Mouse (Mus musculus) cerebellum, adult 2 months (tissue): ENCODE measurements around the gene Eif6. TPM values are rescaled to one million over a fixed set of nuclear protein-coding genes. Genes with fewer than 3 reads are reported as not detected.

Experiments used
- DNase-seq, 2 experiments: peaks; one replicate each; pipeline ENCODE4 v3.0.0; 2021
- H3K27ac ChIP-seq: fragments of 200-500 bp; 2 replicates; pipeline ENCODE4 v1.5.1; 2012; ENCODE audit warnings: low read length, control low read depth, inconsistent platforms; ENCODE audit not compliant: insufficient read depth
- H3K27me3 ChIP-seq: fragments of 200-500 bp; 2 replicates; pipeline ENCODE4 v1.6.1; 2012; ENCODE audit warnings: inconsistent platforms, mild to moderate bottlenecking, low read length, moderate library complexity; ENCODE audit not compliant: control insufficient read depth, insufficient read depth
- H3K4me1 ChIP-seq: fragments of 200-500 bp; 2 replicates; pipeline ENCODE4 v1.6.1; 2011; ENCODE audit warnings: low read length; ENCODE audit not compliant: control insufficient read depth, insufficient read depth
- H3K4me3 ChIP-seq: fragments of 200-500 bp; replicated peaks from 2 replicates; pipeline ENCODE3; 2011; ENCODE audit warnings: mild to moderate bottlenecking, low read depth, low read length, control low read depth; ENCODE audit not compliant: insufficient read depth
- CTCF ChIP-seq: fragments of 200-500 bp; IDR thresholded peaks from 2 replicates; pipeline ENCODE4 v1.5.1; 2011; ENCODE audit warnings: low read depth, mild to moderate bottlenecking, control low read depth, low read length, moderate library complexity, borderline replicate concordance; ENCODE audit not compliant: insufficient read depth
- POLR2A ChIP-seq: fragments of 200-500 bp; IDR thresholded peaks from 2 replicates; pipeline ENCODE4 v1.6.1; 2011; ENCODE audit warnings: low read length, control low read depth, borderline replicate concordance; ENCODE audit not compliant: insufficient read depth
- WGBS: fragments of 180-500 bp; shearing (Covaris S2); methylation state at CpG from one replicate; pipeline ENCODE4 v1.1.7; 2018; 5-methylcytosine and 5-hydroxymethylcytosine counted together
- polyA plus RNA-seq: library from polyadenylated mRNA; depleted of rRNA; stranded (reverse); fragments of >200 nt; gene quantifications from 2 replicates; pipeline ENCODE4 v1.2.3, GENCODE M21; 2012

The Eif6 gene
- polyA plus RNA-seq, 1 experiment, result 84.9 TPM

DNA sequence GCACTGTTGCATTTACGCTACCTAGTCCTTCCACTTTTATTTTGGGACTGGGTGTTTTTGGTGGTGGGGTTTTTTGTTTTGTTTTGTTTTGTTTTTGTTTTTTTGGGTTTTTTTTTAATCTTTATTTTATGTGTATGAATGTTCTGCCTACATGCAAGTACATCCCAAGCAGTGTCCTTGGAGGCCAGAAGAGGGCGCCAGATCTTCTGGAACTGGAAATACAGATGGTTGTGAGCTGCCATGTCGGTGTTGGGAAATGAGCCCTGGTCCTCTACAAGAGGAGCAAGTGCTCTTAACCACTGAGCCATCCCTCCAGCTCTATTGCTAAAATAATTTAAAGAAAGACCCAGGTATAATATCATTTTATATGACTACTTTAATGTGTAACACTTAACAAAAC lies 24.0 kb downstream of the Eif6 start:
- DNase-seq, result no peak
- Histone ChIP-seq H3K27me3 (no peaks in the 10 kb centered on the region), H3K4me3 (no peak overlapping the region), H3K27ac (no peak overlapping the region; the same call in 1 of the 2 replicates), H3K4me1 (peaks cover 54% of the 10 kb centered on the region)
- TF ChIP-seq CTCF, result peak; percentile 44; the same call in 1 of the 2 replicates
- no peak for TF ChIP-seq POLR2A
- WGBS, result 55% methylated on average over 3 of the region's 3 CpGs

DNA sequence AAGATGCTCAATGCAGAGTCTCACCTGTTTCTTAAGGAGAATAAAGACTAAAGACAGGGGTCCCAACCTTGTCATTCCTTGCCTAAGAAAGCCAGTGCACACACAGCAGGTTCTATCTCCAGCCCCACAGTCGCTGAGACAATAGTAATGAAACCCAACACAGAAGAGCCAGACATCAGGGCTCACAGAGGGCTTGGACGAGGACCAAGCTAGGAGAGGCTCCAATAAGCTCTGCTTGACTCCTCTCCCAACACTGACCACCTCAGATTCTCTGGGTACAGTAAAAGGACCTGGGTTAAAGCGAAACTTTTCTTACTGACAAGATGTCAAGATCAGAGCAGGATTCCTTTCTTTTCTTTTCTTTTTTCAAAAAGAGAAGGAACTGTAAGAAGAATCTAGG lies 28.1 kb downstream of the Eif6 start:
- H3K4me3 ChIP-seq, result no peak overlapping the region
- H3K27me3 ChIP-seq, result no peaks in the 10 kb centered on the region
- TF ChIP-seq POLR2A (no peak), CTCF (no peak)
- WGBS, result 10% methylated on average over 3 of the region's 3 CpGs
- H3K27ac ChIP-seq, result peak overlapping the region; percentile 93
- DNase-seq, result no peak
- H3K4me1 ChIP-seq, result peaks cover 48% of the 10 kb centered on the region

DNA sequence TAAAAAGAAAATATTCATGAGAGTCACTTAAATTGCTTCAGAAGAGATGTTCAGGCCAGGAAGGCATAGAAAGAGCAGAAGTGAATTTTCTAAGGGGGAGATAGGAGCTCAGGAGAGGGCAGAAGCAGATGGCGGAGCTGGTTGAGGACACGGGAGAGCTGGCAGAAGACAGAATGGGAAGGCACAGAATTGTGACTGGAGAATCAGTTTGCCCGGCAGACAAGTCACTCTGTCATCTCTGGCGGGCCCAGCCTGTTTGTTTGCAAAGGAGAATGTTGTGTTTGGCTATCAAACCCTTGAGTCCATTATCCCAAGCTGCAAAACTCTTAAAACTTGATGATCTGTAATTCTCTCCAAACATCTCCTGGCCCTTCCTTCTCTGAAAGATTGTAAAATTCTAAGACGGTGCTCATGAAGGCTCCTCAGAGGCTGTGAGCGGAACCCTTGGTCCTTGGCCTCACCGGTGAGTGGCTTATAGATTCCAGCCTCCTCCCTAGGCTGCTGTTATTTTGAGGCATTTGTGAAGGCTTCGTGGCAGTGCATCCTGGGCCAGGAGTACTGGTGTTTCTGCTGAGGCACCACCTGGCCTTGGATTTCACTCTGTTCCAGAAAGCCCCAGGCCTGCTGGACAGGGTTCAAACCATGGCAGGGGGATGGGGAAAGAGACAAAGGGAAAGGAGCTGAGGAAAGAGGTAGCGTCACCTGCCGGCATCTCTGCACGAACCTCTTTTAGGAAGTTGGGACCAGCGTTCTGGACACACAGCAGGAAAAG lies 31.9 kb downstream of the Eif6 start:
- Histone ChIP-seq H3K27me3 (no peaks in the 10 kb centered on the region), H3K4me1 (peaks cover 76% of the 10 kb centered on the region), H3K27ac (peak overlapping the region; percentile 81), H3K4me3 (no peak overlapping the region)
- DNase-seq, result peak; percentile 99
- TF ChIP-seq POLR2A (peak; percentile 38; the same call in 1 of the 2 replicates), CTCF (peak; percentile 64; the same call in 1 of the 2 replicates)
- WGBS, result 14% methylated on average over 12 of the region's 12 CpGs

DNA sequence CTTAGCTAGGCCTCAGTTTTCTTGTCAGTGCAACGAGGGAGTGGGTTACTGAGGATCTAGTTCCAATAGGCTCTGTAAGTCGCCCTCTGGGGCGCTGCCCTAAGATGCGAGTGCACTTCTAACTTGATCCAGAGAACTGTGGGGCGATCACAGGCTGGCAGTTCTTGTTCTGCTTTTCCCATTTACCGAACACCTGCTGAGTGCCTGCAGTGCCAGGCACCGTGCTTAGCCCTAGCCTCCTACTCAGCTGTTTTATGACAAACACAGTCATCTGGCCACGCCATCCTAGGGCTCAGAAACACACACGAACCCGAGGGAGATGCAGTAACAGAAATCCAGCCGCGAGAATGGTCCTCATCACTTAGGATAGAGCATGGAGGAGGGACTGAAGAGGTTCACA lies 33.8 kb downstream of the Eif6 start:
- TF ChIP-seq POLR2A (no peak), CTCF (no peak)
- H3K27me3 ChIP-seq, result no peaks in the 10 kb centered on the region
- DNase-seq, result peak in 1 of 2 experiments; percentile 56
- peak overlapping the region; percentile 72 for H3K27ac ChIP-seq
- peaks cover 66% of the 10 kb centered on the region for H3K4me1 ChIP-seq
- 12% methylated on average over 12 of the region's 12 CpGs for WGBS
- H3K4me3 ChIP-seq, result no peak overlapping the region

DNA sequence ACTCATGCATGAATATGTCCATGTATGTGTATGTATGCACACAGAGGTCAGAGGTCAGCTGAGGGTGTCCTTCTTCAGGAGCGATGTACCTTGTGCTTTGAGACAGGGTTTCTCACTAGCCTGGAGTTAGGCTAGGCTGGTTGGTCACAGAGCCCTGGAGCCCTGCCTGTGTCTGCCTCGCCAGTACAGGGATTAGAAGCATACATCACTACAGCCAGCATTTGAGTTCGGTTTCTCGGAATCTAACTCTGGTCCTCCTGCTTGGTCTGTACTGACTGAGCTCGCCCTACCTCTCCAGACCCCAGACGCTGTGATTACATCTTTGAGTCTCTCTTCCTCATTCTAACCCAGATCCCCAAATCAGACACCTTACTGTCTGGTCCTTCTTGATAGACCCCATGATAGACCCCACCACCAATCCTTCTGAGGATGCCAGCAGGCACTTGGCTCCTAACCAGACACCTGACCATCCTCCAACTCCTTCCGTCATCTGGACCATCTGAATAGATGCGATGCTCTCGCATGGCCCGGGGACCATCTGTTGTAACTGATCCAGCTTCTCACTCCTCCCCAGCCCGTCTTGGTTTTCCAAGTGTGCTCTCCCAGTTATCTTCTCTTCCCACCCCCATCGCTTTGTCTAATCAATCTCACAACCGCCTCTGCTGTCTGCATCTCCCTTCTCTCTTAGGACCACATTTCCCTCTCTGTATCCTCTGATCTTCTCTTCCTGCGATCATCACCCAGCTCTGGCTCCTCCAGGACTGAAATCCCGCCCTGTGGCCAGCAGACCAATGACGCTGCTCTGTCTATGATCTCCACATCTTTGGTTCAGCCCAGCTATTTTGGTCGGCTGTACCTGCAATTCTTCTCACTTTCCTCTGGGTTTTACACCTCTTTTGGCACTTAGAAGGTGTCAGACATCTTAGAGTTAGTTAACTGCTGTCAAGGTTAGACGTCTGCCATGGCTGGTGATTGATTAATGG lies 38.5 kb downstream of the Eif6 start:
- Histone ChIP-seq H3K27me3 (no peaks in the 10 kb centered on the region), H3K27ac (peak overlapping the region; percentile 57), H3K4me3 (no peak overlapping the region), H3K4me1 (peaks cover 59% of the 10 kb centered on the region)
- DNase-seq, result peak; percentile 63 to 65
- 11% methylated on average over 18 of the region's 18 CpGs for WGBS
- TF ChIP-seq CTCF, result no peak
- no peak for TF ChIP-seq POLR2A

DNA sequence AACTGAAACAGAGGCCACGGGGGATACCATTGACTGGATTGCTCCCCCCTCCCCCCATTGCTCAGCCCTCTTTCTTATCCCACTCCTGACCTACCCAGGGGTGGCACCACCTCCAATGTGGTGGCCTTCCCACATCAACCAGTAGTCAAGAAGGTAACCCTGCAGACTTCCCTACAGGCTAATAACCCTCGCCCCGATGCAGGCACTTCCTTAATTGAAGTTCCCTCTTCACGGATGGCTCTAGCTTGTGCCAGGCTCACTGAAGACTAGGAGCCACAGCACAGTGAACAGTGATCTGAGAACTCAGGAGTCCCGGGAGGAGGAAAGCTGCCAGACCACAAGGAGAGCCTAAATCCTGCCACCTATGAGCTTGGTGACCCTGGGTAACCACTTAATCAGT lies 39.8 kb downstream of the Eif6 start:
- DNase-seq, result peak; percentile 36 to 44
- no peaks in the 10 kb centered on the region for H3K27me3 ChIP-seq
- H3K27ac ChIP-seq, result peak overlapping the region; percentile 78
- TF ChIP-seq CTCF (no peak), POLR2A (no peak)
- no peak overlapping the region for H3K4me3 ChIP-seq
- WGBS, result 32% methylated on average over 5 of the region's 5 CpGs
- peaks cover 56% of the 10 kb centered on the region for H3K4me1 ChIP-seq

DNA sequence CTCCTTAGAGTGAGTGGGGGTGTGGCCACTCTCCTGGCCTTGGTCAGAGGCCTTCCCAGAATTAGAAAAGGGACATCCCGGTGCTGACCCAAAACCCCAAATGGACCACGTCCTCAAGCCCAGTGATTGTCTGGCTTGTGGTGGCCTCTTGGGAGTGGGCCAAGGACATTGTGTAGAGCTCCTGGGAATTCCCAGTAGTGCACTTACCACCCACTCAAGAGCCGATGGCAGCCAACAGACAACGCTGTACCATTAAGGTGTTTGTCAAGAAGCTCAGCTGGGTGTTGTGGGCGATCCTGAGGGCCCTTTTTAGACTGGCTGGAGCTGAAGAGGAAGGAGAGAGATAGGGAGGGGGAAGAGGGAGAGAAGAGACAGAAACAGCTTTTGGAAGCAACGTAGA lies 42.2 kb downstream of the Eif6 start:
- peak overlapping the region; percentile 63 for H3K27ac ChIP-seq
- peaks cover 64% of the 10 kb centered on the region for H3K4me1 ChIP-seq
- DNase-seq, result peak; percentile 62
- WGBS, result 9% methylated on average over 6 of the region's 6 CpGs
- TF ChIP-seq CTCF (no peak), POLR2A (no peak)
- H3K27me3 ChIP-seq, result no peaks in the 10 kb centered on the region
- no peak overlapping the region for H3K4me3 ChIP-seq
